Mouse (Mus musculus): Measurements from ENCODE around the gene Rnf126. TPM values are rescaled to one million over a fixed set of nuclear protein-coding genes. Genes with fewer than 3 reads are reported as not detected.
A peak's percentile ranks its signal among the peaks of the same experiment; 100 is the strongest.

The Rnf126 gene
- polyA plus RNA-seq, 1 experiment: 157 TPM

DNA sequence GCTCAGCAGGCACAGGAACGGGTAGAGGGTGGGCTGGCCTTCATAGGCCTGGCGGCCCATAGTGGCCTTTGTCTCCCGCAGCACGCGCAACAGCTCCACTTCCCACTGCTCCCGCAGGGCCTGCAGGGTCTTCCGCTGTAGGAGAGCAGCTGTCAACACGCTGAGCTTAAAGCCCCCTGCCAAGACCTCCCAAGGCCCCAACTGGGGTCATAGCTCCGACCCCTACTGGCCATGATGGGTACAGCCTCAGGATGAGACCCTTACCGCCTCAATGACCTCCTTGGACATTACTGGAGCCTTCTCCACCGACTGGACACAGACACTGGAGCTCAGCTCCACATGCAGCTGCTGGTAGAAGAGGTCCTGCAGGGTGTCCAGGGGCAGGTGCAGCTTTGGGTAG, 25.9 kb downstream of the Rnf126 start:
- TF ChIP-seq CTCF (IDR thresholded peaks at IDR 0.05; ENCODE audit: extremely low read depth, insufficient read depth, low read length): no peak
- no peak for TF ChIP-seq POLR2A (IDR thresholded peaks at IDR 0.05; ENCODE audit: extremely low read depth, insufficient read depth, low read length)
- Histone ChIP-seq H3K4me3 (ENCODE audit: insufficient read depth, low read length) (no peak overlapping the region), H3K27ac (ENCODE audit: insufficient read depth, low read length) (no peak overlapping the region), H3K4me1 (ENCODE audit: control insufficient read depth, insufficient read depth, low read length) (peaks cover 3% of the 10 kb centered on the region)

DNA sequence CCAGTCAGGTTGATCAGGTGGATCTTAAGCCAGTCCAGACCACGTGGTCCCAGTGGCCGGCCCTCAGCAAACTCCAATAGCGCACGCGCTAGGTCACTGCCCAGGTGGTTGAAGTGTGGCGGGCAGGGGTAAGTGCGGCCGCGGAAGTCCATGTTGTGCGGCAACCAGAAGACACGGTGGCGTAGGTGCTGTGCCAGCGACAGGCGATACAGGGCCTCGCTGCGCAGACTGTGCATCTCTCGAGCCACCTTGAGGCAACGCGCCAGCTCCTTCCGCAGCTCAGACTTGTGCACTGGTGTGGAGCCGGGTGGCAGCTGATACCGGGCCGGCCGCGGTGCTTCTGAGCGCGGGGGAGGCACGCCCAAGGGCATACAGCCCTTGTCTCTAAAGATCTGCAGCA, 27.5 kb downstream of the Rnf126 start:
- no peak overlapping the region for H3K4me3 ChIP-seq (ENCODE audit: insufficient read depth, low read length)
- H3K4me1 ChIP-seq (ENCODE audit: control insufficient read depth, insufficient read depth, low read length): no peaks in the 10 kb centered on the region
- TF ChIP-seq CTCF (IDR thresholded peaks at IDR 0.05; ENCODE audit: extremely low read depth, insufficient read depth, low read length) (no peak), POLR2A (IDR thresholded peaks at IDR 0.05; ENCODE audit: extremely low read depth, insufficient read depth, low read length) (no peak)
- H3K27ac ChIP-seq (ENCODE audit: insufficient read depth, low read length): no peak overlapping the region

DNA sequence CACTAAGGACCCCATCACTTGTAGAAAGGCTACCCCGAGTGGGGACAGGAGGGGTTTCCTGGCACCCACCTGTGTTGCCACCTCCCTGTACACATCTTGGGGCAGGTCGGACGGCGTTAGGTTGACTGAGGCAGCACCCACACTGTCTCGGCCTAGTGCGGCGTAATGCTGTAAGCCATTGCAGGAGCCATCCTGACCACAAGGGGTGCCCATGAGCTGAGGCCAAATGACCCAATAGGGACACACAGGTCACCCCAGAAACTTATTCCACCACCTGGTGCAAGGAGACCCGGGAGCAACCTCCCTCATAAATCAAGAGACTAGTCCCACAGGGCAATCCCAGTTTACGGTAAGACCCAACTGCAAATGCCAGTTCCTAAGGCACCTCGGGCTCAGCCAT, 28.5 kb downstream of the Rnf126 start:
- TF ChIP-seq POLR2A (IDR thresholded peaks at IDR 0.05; ENCODE audit: extremely low read depth, insufficient read depth, low read length) (no peak), CTCF (IDR thresholded peaks at IDR 0.05; ENCODE audit: extremely low read depth, insufficient read depth, low read length) (peak; percentile 61)
- H3K4me3 ChIP-seq (ENCODE audit: insufficient read depth, low read length): no peak overlapping the region
- no peaks in the 10 kb centered on the region for H3K4me1 ChIP-seq (ENCODE audit: control insufficient read depth, insufficient read depth, low read length)
- no peak overlapping the region for H3K27ac ChIP-seq (ENCODE audit: insufficient read depth, low read length)

DNA sequence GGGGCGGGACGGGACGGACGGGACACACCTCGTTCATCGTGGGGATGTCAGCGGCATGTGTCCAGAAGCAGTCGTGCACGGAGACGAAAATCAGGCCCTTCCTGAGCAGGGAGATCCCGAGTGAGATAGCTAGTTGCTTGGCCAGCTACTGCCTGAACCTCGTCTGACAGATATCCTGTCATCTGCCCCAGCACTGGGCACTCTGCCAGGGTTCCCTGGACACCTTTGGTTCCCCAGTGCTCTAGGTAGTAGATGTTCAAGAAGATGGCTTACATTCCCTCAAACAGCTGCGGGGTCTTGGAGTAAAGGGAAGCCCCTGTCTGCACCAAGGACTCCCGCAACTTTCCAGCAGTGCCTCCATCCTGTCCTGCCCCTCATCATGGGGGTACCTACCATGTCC, 30.0 kb downstream of the Rnf126 start:
- Histone ChIP-seq H3K27ac (ENCODE audit: insufficient read depth, low read length) (no peak overlapping the region), H3K4me3 (ENCODE audit: insufficient read depth, low read length) (no peak overlapping the region), H3K4me1 (ENCODE audit: control insufficient read depth, insufficient read depth, low read length) (no peaks in the 10 kb centered on the region)
- TF ChIP-seq CTCF (IDR thresholded peaks at IDR 0.05; ENCODE audit: extremely low read depth, insufficient read depth, low read length) (no peak), POLR2A (IDR thresholded peaks at IDR 0.05; ENCODE audit: extremely low read depth, insufficient read depth, low read length) (no peak)

DNA sequence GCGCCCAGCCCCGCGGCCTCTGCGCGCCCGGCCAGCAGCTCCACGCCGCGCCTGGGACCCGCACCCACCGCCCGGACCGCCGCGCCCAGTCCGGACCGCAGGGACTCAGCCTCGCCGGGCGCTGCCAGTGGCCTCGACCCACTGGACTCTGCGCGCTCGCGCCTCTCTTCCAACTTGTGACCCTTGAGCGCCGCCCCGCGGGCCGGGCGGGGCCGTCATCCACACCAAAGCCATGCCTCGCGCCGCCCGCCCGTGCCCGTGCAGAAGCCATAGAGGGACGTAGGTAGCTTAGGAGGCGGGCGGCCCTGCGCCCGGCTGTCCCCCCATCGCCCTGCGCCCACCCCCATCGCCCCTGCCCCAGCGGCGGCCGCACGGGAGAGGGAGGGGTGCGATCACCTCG, 31.4 kb downstream of the Rnf126 start:
- Histone ChIP-seq H3K27ac (ENCODE audit: insufficient read depth, low read length) (no peak overlapping the region), H3K4me1 (ENCODE audit: control insufficient read depth, insufficient read depth, low read length) (no peaks in the 10 kb centered on the region)
- no peak for TF ChIP-seq POLR2A (IDR thresholded peaks at IDR 0.05; ENCODE audit: extremely low read depth, insufficient read depth, low read length)

DNA sequence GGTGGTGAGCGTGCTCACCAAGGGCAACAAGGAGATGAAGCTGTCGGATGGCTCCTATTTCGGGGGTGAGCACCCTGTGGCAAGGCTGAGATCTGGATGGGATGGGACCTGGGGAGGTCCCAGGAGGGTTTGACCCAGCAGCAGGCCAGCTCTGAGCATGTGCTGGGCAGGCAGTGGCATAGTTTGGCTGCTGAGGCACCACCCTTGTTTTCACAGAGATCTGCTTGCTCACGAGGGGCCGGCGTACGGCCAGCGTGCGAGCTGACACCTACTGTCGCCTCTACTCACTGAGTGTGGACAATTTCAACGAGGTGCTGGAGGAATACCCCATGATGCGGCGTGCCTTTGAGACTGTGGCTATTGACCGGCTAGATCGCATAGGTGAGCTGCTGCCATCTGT, 32.9 kb downstream of the Rnf126 start:
- Histone ChIP-seq H3K4me3 (ENCODE audit: insufficient read depth, low read length) (no peak overlapping the region), H3K4me1 (ENCODE audit: control insufficient read depth, insufficient read depth, low read length) (peaks cover 1% of the 10 kb centered on the region; the same call in 1 of the 2 replicates), H3K27ac (ENCODE audit: insufficient read depth, low read length) (no peak overlapping the region)
- TF ChIP-seq CTCF (IDR thresholded peaks at IDR 0.05; ENCODE audit: extremely low read depth, insufficient read depth, low read length) (no peak), POLR2A (IDR thresholded peaks at IDR 0.05; ENCODE audit: extremely low read depth, insufficient read depth, low read length) (no peak)

More for the DNA sequence above, 31.4 kb downstream of the Rnf126 start:
- H3K4me3 ChIP-seq (ENCODE audit: insufficient read depth, low read length): no peak overlapping the region

DNA sequence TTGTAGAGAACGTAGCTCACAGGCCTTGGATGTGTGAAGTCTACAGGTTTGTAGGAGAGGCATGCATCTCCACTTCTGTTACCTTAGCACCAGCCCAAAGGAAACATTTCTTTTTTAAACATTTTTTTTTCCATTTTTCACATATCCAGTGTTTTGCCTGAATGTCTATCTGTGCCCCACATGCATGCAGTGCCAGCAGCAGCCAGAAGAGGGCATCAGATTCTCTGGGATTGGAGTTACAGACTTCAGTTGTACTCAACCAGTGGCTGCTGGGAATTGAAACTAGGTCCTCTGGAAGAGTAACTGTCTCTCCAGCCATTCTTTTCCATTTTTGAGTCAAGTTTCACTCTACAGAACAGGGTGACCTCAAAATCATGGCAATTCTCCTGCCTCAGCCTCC, 34.3 kb downstream of the Rnf126 start:
- H3K27ac ChIP-seq (ENCODE audit: insufficient read depth, low read length): no peak overlapping the region
- H3K4me1 ChIP-seq (ENCODE audit: control insufficient read depth, insufficient read depth, low read length): peaks cover 2% of the 10 kb centered on the region; the same call in 1 of the 2 replicates
- TF ChIP-seq POLR2A (IDR thresholded peaks at IDR 0.05; ENCODE audit: extremely low read depth, insufficient read depth, low read length) (no peak), CTCF (IDR thresholded peaks at IDR 0.05; ENCODE audit: extremely low read depth, insufficient read depth, low read length) (peak; percentile 62)
- H3K4me3 ChIP-seq (ENCODE audit: insufficient read depth, low read length): no peak overlapping the region

DNA sequence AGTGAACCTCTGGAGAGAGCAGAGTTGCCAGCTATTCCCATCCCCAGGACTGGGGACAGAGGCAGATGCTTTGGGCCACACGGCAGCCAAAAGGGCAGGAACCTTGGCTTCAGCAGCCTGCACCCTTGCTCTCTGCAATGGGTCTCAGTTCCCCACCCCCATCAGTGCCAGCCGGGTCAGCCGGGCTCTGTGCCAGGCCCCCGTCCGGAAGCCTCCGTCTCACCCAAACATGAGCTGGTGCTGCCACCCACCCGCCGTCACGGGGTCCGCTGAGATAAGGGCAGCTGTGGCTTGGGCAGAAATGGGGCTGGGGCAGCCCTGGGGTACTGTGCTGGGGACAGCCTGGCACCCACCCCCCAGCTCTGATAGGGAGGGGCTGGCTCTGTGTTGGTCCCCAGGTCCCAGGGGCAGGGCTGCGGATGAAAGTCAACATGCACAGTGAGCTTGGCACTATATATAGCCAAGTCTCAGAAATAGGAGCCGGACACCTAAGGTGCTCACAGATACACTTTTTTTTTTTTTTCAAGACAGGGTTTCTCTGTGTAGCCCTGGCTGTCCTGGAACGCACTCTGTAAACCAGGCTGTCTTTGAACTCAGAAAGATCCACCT, 37.3 kb downstream of the Rnf126 start:
- H3K27ac ChIP-seq (ENCODE audit: insufficient read depth, low read length): peak overlapping the region; percentile 47; the same call in 1 of the 2 replicates
- H3K4me3 ChIP-seq (ENCODE audit: insufficient read depth, low read length): no peak overlapping the region
- no peak for TF ChIP-seq CTCF (IDR thresholded peaks at IDR 0.05; ENCODE audit: extremely low read depth, insufficient read depth, low read length)
- no peak for TF ChIP-seq POLR2A (IDR thresholded peaks at IDR 0.05; ENCODE audit: extremely low read depth, insufficient read depth, low read length)
- peaks cover 2% of the 10 kb centered on the region; the same call in 1 of the 2 replicates for H3K4me1 ChIP-seq (ENCODE audit: control insufficient read depth, insufficient read depth, low read length)

DNA sequence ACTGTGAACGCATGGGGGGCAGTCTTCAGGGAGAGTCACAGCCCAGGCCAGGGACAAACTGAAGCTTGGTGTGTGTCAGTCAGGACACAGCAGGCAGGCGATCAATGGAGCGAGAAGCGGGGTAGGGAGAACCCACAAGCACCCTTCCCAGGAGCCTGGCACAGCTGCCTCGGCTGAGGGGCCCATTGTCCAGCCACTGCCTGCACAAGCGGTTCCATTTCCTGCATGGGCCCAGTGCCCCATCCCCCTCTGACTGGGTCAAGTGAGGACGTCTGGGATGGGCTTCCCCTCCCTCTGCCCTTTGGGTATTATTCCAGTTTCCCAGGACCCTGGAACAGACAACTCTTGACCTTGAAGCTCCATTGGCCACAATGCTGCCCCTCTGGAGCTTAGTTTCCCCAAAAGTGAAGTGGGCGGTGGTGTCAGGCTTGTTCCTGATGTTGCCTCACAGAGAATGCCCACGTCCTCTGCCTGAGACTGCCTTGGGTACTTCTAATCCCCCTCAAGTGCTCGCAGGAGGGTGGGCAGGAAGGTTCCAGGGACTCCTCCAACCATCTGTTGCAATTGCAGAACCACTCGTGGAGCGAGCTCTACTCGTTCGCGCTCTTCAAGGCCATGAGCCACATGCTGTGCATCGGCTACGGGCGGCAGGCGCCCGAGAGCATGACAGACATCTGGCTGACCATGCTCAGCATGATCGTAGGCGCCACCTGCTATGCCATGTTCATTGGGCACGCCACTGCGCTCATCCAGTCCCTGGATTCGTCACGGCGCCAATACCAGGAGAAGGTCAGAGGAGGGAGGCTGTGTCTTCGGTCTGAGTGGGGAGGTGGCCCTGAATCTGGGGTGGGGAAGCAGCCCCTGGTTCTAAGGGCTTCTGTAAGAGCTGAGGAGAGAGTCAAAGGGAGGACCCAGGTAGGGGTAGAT, 38.2 kb downstream of the Rnf126 start:
- TF ChIP-seq CTCF (IDR thresholded peaks at IDR 0.05; ENCODE audit: extremely low read depth, insufficient read depth, low read length): no peak
- no peak for TF ChIP-seq POLR2A (IDR thresholded peaks at IDR 0.05; ENCODE audit: extremely low read depth, insufficient read depth, low read length)
- Histone ChIP-seq H3K4me1 (ENCODE audit: control insufficient read depth, insufficient read depth, low read length) (peaks cover 2% of the 10 kb centered on the region; the same call in 1 of the 2 replicates), H3K4me3 (ENCODE audit: insufficient read depth, low read length) (no peak overlapping the region), H3K27ac (ENCODE audit: insufficient read depth, low read length) (peak overlapping the region; percentile 60)

DNA sequence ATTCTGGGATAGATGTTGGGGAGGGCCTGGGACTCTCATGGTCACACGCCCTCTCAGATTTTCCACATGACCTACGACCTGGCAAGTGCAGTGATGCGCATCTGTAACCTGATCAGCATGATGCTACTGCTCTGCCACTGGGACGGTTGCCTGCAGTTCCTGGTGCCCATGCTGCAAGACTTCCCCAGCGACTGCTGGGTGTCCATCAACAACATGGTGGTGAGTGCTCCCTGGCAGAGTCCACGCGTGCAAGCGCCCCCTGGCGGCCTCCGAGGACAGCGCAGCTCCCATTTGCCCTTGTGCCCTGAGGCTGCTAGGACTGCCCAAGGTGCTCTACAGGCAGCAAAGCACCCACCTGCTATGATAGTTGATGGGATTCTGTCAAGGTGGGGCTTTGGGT, 40.7 kb downstream of the Rnf126 start:
- Histone ChIP-seq H3K27ac (ENCODE audit: insufficient read depth, low read length) (no peak overlapping the region), H3K4me1 (ENCODE audit: control insufficient read depth, insufficient read depth, low read length) (peaks cover 4% of the 10 kb centered on the region), H3K4me3 (ENCODE audit: insufficient read depth, low read length) (no peak overlapping the region)
- TF ChIP-seq CTCF (IDR thresholded peaks at IDR 0.05; ENCODE audit: extremely low read depth, insufficient read depth, low read length): peak; percentile 41; the same call in 1 of the 2 replicates
- no peak for TF ChIP-seq POLR2A (IDR thresholded peaks at IDR 0.05; ENCODE audit: extremely low read depth, insufficient read depth, low read length)
